Mouse (Mus musculus) layer of hippocampus, adult 8-10 months (tissue): ENCODE data around the gene Gm11559. TPM values are rescaled to one million over a fixed set of nuclear protein-coding genes. Genes with fewer than 3 reads are reported as not detected.
"Not testable (repeated sequence)": the region's sequence is repeated elsewhere in the genome, so short reads cannot be mapped to it uniquely, and the experiment has no call there.

ENCODE experiments used
- DNase-seq, 2 experiments: peaks; one replicate each; pipeline ENCODE4 v3.0.0; 2022; ENCODE audit warnings: low spot score in 2 of 2
- total RNA-seq, 4 experiments: library from RNA; stranded (reverse); gene quantifications; 2 replicates each; pipeline ENCODE4 v1.2.4; 2022

Gene Gm11559
- total RNA-seq, result not detected

- DNase-seq, result not testable (repeated sequence)
Measured at GRCm38 (mm10) chr11:99864176-99864575, at the start of gene Gm11559. Gene Gm11559 (plus strand): TSS chr11:99864476.

- not testable (repeated sequence) for DNase-seq
Measured at GRCm38 (mm10) chr11:99815566-99815965, 48.7 kb upstream of the Gm11559 start, which contains the start of gene Gm11564. Gene Gm11564 (minus strand): TSS chr11:99815666.

GRCm38 (mm10) chr11:99837966-99838365, 26.3 kb upstream of the Gm11559 start, which contains the start of gene 2300003K06Rik:
Gene 2300003K06Rik (minus strand): TSS chr11:99838066.
- no peak for DNase-seq

GRCm38 (mm10) chr11:99842185-99842584, 22.1 kb upstream of the Gm11559 start:
- no peak for DNase-seq

GRCm38 (mm10) chr11:99846746-99847145, 17.5 kb upstream of the Gm11559 start:
- DNase-seq, result no peak

- DNase-seq, result no peak
Measured at GRCm38 (mm10) chr11:99851508-99851907, 12.8 kb upstream of the Gm11559 start, which contains the start of gene Krtap4-16. Gene Krtap4-16 (minus strand): TSS chr11:99851608.

- no peak for DNase-seq
Measured at GRCm38 (mm10) chr11:99854121-99854520, 10.2 kb upstream of the Gm11559 start.

GRCm38 (mm10) chr11:99857617-99858016, 6.7 kb upstream of the Gm11559 start, which contains the start of gene Gm11568:
Gene Gm11568 (plus strand): TSS chr11:99857917.
- DNase-seq, result no peak

GRCm38 (mm10) chr11:99858761-99859160, 5.5 kb upstream of the Gm11559 start:
- DNase-seq, result no peak

GRCm38 (mm10) chr11:99873089-99873488, 8.8 kb downstream of the Gm11559 start, which contains the start of gene Krtap9-1:
Gene Krtap9-1 (plus strand): TSS chr11:99873389.
- not testable (repeated sequence) for DNase-seq

GRCm38 (mm10) chr11:99878887-99879286, 14.6 kb downstream of the Gm11559 start, which contains the start of gene Gm11567:
Gene Gm11567 (plus strand): TSS chr11:99879187.
- DNase-seq, result not testable (repeated sequence)

- DNase-seq, result no peak
Measured at GRCm38 (mm10) chr11:99907620-99908019, 43.3 kb downstream of the Gm11559 start, which contains the start of gene Krtap31-1. Gene Krtap31-1 (plus strand): TSS chr11:99907920.

GRCm38 (mm10) chr11:99914451-99914850, 50.2 kb downstream of the Gm11559 start, which contains the start of gene Gm11565:
Gene Gm11565 (plus strand): TSS chr11:99914751.
- DNase-seq, result no peak

Other genes starting within 250 kb of the Gm11559 start
- not detected for gene Krtap2-4, start 249.6 kb upstream of the Gm11559 start, total RNA-seq
- not detected for gene Gm11562, start 244.0 kb upstream of the Gm11559 start, total RNA-seq
- not detected for gene Krtap4-1, start 236.2 kb upstream of the Gm11559 start, total RNA-seq
- not detected for gene Krtap4-2, start 229.4 kb upstream of the Gm11559 start, total RNA-seq
- gene Krtap4-7, start 220.4 kb upstream of the Gm11559 start, total RNA-seq, result not detected
- not detected for gene Gm11555, start 214.2 kb upstream of the Gm11559 start, total RNA-seq
- not detected for gene Gm11563, start 205.5 kb upstream of the Gm11559 start, total RNA-seq
- not detected for gene Krtap4-6, start 198.5 kb upstream of the Gm11559 start, total RNA-seq
- gene Gm14190, start 173.7 kb upstream of the Gm11559 start, total RNA-seq, result not detected
- not detected for gene Gm14180, start 130.2 kb upstream of the Gm11559 start, total RNA-seq
- not detected for gene Gm11595, start 91.6 kb upstream of the Gm11559 start, total RNA-seq
- not detected for gene Krtap4-8, start 83.8 kb upstream of the Gm11559 start, total RNA-seq
- not detected for gene Krtap4-9, start 79.3 kb upstream of the Gm11559 start, total RNA-seq
- not detected for gene Gm11596, start 71.0 kb upstream of the Gm11559 start, total RNA-seq
- not detected for gene Gm11569, start 65.5 kb upstream of the Gm11559 start, total RNA-seq
- not detected for gene Gm11554, start 60.0 kb upstream of the Gm11559 start, total RNA-seq
- not detected for gene Krtap4-13, start 54.6 kb upstream of the Gm11559 start, total RNA-seq
- gene Gm11564, start 48.8 kb upstream of the Gm11559 start, total RNA-seq, result not detected
- not detected for gene 2300003K06Rik, start 26.4 kb upstream of the Gm11559 start, total RNA-seq
- gene Krtap4-16, start 12.9 kb upstream of the Gm11559 start, total RNA-seq, result not detected
- gene Gm11568, start 6.6 kb upstream of the Gm11559 start, total RNA-seq, result not detected
- not detected for gene Krtap9-1, start 8.9 kb downstream of the Gm11559 start, total RNA-seq
- gene Gm11567, start 14.7 kb downstream of the Gm11559 start, total RNA-seq, result not detected
- gene Krtap31-1, start 43.4 kb downstream of the Gm11559 start, total RNA-seq, result not detected
- gene Gm11565, start 50.3 kb downstream of the Gm11559 start, total RNA-seq, result not detected
- not detected for gene Krtap31-2, start 71.8 kb downstream of the Gm11559 start, total RNA-seq
- not detected for gene Krtap9-5, start 84.0 kb downstream of the Gm11559 start, total RNA-seq
- gene Krtap29-1, start 114.6 kb downstream of the Gm11559 start, total RNA-seq, result not detected
- gene Krtap16-1, start 122.1 kb downstream of the Gm11559 start, total RNA-seq, result not detected
- not detected for gene Krtap17-1, start 129.5 kb downstream of the Gm11559 start, total RNA-seq
- gene Krt33a, start 151.7 kb downstream of the Gm11559 start, total RNA-seq, result not detected
- not detected for gene Krt33b, start 165.4 kb downstream of the Gm11559 start, total RNA-seq
- gene Krt34, start 177.1 kb downstream of the Gm11559 start, total RNA-seq, result not detected
- not detected for gene Krt31, start 186.1 kb downstream of the Gm11559 start, total RNA-seq
- gene Krt32, start 223.8 kb downstream of the Gm11559 start, total RNA-seq, result not detected
- not detected for gene Krt35, start 231.8 kb downstream of the Gm11559 start, total RNA-seq
- gene Krt36, start 241.2 kb downstream of the Gm11559 start, total RNA-seq, result not detected